Mouse (Mus musculus) kidney, postnatal 36 days (tissue): ENCODE data around the gene Gm29735.
A peak's percentile ranks its signal among the peaks of the same experiment; 100 is the strongest.
"Not testable (repeated sequence)": the region's sequence is repeated elsewhere in the genome, so short reads cannot be mapped to it uniquely, and the experiment has no call there.

Experiments used
- DNase-seq, 2 experiments: peaks; one replicate each; pipeline ENCODE4 v3.0.0; 2021 to 2022; ENCODE audit warnings: mixed read lengths in 2 of 2

Gene Gm29735

DNA sequence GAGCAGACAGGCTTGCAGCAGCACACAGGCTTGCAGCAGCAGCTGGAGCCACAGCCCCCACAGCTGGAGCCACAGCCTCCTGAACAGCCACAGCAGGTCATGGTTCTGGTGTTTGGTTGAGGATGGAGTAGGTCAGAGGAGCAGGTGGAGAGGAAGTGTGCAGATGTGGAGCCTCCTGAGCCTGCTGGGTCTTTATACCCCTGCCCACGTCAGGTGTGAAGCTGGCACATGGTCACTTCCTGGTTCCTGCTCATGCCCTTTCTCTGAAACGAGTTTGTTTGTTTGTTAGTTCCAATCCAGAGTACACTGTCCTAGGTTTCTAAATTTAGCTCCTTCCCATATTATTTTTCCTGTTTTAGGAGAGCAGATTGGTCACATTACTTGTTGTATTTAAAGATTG, at the start of gene Gm29735:
Gene Gm29735 (minus strand): TSS at position 101 of the 400 bp plus-strand sequence.
- DNase-seq: not testable (repeated sequence)

GRCm38 (mm10) chr7:142205488-142205887, 48.6 kb upstream of the Gm29735 start:
- no peak for DNase-seq

DNA sequence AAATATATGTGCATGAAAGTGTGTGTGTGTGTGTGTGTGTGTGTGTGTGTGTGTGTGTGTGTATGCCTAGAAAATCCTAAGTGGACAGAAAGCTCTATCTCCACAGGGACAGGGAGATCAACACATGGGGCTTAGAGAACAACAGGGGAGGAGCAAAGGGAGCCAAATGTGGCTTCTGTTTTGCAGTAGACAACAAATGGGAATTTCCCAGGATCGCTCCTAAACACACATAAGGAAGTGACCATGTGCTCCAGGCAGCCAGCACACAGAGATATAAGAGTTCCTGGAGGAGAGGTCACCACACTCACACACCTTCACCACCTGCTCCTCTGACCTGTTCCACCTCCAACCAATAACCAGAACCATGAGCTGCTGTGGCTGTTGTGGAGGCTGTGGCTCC, 44.2 kb upstream of the Gm29735 start, which contains the start of gene Krtap5-3:
Gene Krtap5-3 (plus strand): TSS at position 301 of the 400 bp plus-strand sequence.
- no peak for DNase-seq

GRCm38 (mm10) chr7:142198748-142199147, 41.8 kb upstream of the Gm29735 start:
- DNase-seq: no peak

DNA sequence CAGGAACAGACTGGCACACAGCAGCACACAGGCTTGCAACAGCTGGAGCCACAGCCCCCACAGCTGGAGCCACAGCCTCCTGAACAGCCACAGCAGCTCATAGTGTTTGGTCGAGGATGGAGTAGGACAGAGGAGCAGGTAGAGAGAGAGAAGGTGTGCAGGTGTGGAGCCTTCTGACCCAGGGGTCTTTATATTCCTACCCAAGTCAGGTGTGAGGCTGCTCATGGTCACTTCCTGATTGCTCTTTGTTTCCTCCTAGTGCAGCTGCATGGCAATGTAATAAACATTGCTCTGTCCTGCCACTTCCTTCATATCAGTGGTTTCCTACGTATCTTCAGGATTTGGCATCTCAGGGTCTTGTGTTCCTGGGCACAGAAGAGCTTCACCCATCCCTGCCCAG, 33.4 kb upstream of the Gm29735 start, which contains the start of gene Gm10153:
Gene Gm10153 (minus strand): TSS at position 101 of the 400 bp plus-strand sequence.
- DNase-seq: no peak

DNA sequence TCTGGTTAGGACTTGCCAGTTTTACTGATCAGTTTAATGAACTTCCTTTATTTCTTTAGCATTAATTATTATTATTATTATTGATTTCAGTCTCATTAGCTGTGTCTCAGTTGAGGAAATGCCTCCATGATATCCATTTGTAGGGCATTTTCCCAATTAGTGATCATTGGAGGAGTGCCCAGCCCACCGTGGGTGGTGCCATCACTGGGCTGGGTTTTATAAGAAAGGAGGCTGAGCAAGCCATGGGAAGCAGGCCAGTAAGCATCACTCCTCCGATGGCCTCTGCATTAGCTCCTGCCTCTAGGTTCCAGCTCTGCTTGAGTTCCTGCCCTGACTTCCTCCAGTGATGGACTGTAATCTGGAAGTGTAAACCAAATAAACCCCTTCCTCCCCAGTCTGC, 31.2 kb upstream of the Gm29735 start:
- no peak for DNase-seq

DNA sequence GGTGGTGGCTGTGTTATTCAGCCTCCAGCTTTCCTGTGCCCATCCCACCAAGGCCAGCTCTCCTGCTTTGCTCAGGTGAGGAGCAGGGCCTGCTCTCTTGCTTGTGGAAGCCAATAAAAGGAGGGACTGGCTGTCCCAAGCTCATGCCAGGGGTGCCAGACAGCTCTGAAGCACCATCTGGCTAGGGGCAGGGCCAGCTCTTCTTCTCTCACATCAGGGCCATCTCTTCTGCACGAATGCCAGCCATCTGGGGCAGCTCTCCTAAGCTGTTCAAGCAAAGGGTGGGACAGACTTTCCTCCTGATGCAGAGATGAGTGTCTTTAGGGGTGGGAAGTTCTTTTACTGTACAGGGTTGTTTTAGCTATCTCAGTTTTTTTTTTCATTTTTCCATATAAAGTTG, 24.1 kb upstream of the Gm29735 start:
- no peak for DNase-seq

DNA sequence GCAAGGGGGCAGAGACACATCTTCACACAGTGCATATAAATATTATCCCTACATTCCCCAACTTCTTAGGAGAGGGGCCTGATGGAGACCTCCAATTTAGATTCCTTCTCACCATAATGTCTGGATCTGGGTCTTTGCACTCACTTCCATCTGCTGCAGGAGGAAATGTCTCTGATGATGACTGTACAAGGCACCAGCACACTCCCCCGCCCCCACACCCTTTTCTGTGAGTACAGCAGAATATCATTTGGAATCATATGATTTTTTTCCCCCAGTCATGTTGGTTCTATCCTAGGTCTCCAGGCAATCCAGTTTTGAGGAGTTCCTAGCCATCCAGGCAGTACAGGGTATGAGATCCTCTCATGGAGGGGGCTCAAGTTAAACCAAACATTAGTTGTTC, 21.8 kb upstream of the Gm29735 start:
- DNase-seq: no peak

DNA sequence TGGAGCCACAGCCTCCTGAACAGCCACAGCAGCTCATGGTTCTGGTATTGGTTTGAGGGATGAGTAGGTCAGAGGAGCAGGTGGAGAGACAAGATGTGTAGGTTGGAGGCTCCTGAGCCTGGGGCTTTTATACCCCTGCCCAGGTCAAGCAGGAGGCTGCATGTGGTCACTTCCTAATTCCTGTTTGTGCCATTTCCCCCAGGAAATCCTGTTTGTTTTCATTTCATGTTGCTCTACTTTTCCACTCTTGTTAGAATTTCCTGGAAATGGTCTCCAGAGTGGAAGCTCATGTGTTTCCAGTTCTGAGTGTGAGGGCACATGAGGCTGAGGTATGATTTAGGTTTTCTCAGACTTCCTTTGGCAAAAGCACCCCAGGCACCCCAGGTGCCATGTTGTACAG, 19.0 kb upstream of the Gm29735 start, which contains the start of gene Krtap5-2:
Gene Krtap5-2 (minus strand): TSS at position 101 of the 400 bp plus-strand sequence.
- not testable (repeated sequence) for DNase-seq

DNA sequence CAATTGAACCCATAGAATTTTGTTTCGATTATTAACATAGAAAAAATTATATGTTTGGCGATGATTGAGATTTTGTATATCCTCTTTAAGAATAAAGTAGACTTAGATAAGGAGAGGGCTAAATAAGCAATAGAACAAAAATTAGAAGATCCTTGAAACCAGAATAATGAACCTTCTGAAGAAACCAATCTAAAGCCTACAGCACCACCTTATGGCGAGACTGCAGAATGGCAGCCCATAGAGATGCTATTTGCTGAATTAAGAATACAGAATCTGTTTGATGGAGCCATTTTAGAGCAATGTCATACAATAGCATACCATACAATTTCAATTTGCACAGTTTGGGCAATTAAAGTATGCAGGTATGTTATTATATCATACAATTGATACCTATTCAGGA, 12.9 kb upstream of the Gm29735 start:
- no peak for DNase-seq

DNA sequence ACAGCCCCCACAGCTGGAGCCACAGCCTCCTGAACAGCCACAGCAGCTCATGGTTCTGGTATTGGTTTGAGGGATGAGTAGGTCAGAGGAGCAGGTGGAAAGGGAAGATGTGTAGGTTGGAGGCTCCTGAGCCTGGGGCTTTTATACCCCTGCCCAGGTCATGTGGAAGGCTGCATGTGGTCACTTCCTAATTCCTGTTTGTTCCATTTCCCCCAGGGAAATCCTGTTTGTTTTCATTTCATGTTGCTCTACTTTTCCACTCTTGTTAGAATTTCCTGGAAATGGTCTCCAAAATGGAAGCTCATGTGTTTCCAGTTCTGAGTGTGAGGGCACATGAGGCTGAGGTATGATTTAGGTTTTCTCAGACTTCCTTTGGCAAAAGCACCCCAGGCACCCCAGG, 8.7 kb upstream of the Gm29735 start, which contains the start of gene Gm4553:
Gene Gm4553 (minus strand): TSS at position 101 of the 400 bp plus-strand sequence.
- not testable (repeated sequence) for DNase-seq

DNA sequence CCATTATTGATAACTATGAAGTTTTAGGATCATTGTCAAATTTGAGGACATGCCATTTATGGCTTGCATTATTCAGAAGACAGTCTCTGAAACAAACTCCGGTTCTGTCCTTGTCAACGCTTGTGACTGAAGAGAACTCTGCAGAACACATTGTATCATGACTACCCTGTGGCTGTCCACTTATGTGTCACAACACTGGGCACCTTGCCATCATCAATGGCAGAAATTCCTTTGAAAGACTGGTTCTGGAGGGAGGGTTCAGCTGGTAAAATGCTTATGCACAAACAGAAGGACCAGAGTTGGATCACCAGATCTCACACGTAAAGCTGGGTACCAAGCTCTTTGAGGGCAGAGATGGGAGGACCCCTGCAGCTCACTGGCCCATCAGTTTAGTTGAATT, 2.5 kb upstream of the Gm29735 start:
- DNase-seq: no peak

DNA sequence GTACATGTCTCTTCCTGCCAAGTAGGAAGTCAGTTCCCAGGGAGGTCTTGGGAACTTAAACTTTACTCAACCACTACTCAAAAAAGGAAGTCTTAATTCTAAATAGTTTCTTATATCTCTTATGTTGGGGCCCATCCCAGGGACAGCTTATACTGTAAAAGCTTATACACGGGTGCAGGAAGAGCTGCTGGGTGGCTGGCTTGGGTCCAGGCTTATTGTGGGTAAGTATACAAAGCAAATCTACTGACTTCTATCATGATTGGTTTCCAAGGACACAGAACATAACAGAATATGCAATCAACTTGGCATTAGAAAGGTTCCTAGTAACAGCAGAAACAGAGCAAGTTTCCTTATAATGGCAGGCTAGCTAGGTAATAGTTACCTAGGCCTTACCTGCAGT, 1.6 kb downstream of the Gm29735 start:
- DNase-seq: no peak

- no peak for DNase-seq
Measured at GRCm38 (mm10) chr7:142152191-142152590, 4.7 kb downstream of the Gm29735 start.

DNA sequence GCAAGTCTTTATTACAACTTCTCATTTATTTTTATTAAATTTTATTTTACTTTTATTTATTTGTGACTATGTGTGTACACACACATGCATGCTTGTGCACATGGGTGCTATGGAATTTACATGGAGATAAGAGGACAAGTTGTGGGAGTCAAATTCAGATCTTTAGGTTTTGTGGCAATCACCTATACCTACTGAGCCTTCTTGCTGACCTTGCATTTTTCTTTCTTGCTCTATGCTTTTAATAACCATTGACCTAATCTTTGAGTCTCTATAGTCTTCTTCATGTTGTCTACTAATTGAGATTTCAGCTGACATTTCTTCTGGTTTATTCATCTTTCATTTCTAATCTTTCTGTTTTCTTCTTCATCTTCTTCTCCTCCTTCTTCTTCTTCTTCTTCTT, 8.3 kb downstream of the Gm29735 start:
- no peak for DNase-seq

DNA sequence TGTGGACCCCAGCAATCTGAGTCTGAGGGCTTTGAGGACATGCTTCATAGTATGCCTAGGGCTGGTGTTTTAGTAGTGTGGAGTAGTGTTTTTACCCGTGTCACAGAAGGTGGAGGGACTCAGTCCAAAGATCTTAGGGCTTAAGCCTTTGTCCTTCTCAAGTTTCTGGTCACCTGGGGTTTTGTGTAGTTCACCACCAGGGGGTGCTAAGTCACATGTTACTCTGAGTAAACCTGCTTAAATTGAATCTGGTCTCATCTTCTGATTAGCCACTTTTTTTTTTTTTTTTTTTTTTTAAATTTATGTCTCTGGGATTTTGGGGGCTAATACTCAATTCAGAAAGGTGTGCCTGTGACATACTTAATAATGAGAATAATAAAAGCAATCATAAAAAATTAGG, 10.9 kb downstream of the Gm29735 start:
- peak; percentile 59 to 79 for DNase-seq

DNA sequence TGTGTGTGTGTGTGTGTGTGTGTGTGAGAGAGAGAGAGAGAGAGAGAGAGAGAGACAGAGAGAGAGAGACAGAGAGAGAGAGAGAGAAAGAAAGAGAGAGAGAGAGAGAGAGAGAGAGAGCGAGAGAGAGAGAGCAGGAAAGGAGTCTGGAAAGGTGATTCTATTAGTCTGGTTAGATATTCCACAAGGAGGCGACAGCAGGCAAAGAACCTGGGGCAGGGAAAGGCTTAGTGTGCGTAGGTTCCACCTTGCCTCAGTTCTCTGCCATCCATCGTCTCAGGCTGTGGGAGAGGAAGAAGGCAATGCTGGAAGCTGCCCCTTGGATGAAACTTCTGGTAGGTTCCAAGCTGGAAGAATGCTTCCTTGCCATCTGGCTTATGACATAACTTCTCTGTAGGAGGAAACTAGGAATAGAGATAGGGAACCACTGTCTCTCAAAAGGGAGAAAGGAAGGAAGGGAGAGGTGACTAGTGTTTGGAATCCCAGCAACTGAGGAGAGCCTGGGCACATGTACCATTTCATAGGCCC, 11.4 kb downstream of the Gm29735 start:
- DNase-seq: no peak

GRCm38 (mm10) chr7:142144507-142144906, 12.4 kb downstream of the Gm29735 start, which contains the start of gene Gm45337:
Gene Gm45337 (minus strand): TSS chr7:142144607.
- DNase-seq: no peak

- DNase-seq: not testable (repeated sequence)
Measured at GRCm38 (mm10) chr7:142143506-142144010, 13.4 kb downstream of the Gm29735 start.

DNA sequence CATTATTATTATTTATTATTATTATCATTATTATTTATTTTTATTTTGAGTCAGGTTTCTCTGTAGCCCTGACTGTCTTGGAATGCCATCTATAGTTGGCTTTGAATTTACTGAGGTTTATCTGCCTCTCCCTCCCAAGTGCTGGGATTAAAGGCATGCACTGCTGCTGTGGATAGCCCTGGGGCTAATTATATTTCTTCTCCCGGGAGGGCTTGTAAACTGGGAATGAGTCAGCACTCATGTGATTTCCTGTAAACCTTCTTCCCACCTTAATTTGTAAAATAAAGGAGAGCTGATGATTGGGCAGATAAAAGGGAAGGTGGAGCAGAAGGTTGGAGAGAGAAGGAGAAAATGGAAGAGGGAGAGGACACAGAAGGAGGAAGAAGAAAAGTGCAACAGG, 16.2 kb downstream of the Gm29735 start:
- no peak for DNase-seq

- DNase-seq: not testable (repeated sequence)
Measured at GRCm38 (mm10) chr7:142135934-142136333, 21.0 kb downstream of the Gm29735 start, which contains the start of gene Gm39115. Gene Gm39115 (minus strand): TSS chr7:142136034.

- peak; percentile 60 to 73 for DNase-seq
Measured at GRCm38 (mm10) chr7:142134206-142134995, 22.5 kb downstream of the Gm29735 start.

DNA sequence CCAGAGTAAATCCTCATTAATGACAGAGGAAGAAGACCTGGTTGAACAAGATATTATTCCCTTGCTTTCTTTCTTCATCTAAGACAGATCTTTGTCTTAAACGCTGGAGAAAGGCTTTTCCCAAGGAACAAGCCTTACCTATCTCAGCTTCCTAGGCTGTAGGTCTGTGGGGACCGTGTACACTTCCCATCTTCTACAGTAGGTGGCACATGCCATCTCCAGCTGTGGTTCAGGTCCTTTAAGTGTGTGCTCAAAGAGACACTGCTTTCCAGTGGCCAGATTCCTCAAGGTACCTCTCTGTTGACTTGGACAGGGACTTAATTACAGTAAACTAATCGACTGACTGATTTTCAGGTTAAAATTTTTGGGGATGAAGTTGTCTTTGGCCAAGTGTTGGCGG, 28.1 kb downstream of the Gm29735 start:
- DNase-seq: peak in 1 of 2 experiments; percentile 8

DNA sequence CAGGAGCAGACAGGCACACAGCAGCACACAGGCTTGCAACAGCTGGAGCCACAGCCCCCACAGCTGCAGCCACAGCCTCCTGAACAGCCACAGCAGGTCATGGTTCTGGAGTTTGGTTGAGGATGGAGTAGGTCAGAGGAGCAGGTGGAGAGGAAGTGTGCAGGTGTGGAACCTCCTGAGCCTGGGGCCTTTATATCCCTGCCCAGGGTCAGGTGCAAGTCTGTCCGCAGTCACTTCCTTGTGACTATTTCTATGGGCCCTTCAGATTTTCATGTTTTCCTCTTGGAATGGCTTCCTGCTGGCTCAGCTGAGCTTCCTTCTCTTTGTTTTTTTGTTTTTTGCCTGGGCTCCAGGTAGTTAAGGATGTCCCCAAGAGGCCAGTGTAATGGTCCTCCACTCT, 36.3 kb downstream of the Gm29735 start, which contains the start of gene Gm45618:
Gene Gm45618 (minus strand): TSS at position 101 of the 400 bp plus-strand sequence.
- DNase-seq: not testable (repeated sequence)
